Mouse (Mus musculus) R1 (cell line): ENCODE measurements around the gene Phc1.
"Not testable (repeated sequence)": the region's sequence is repeated elsewhere in the genome, so short reads cannot be mapped to it uniquely, and the experiment has no call there.

Source experiments
- DNase-seq: peaks from one replicate; pipeline ENCODE4 v3.0.0-alpha.2; 2018; ENCODE audit warnings: low read depth, low spot score

Phc1 gene

GRCm38 (mm10) chr6:122340349-122341000, at the start of gene Phc1:
TSS of gene Phc1 (minus strand) at chr6:122340561.
- peak; percentile 100 for DNase-seq

- DNase-seq: not testable (repeated sequence)
Measured at GRCm38 (mm10) chr6:122389986-122390385, 49.6 kb upstream of the Phc1 start.

- peak; percentile 62 for DNase-seq
Measured at GRCm38 (mm10) chr6:122387177-122388028, 47.0 kb upstream of the Phc1 start.

- no peak for DNase-seq
Measured at GRCm38 (mm10) chr6:122385724-122386123, 45.4 kb upstream of the Phc1 start.

- no peak for DNase-seq
Measured at GRCm38 (mm10) chr6:122384886-122385285, 44.5 kb upstream of the Phc1 start.

- no peak for DNase-seq
Measured at GRCm38 (mm10) chr6:122383211-122383610, 42.9 kb upstream of the Phc1 start.

- DNase-seq: no peak
Measured at GRCm38 (mm10) chr6:122382046-122382445, 41.7 kb upstream of the Phc1 start.

GRCm38 (mm10) chr6:122368245-122368644, 27.9 kb upstream of the Phc1 start:
- no peak for DNase-seq

GRCm38 (mm10) chr6:122366976-122367375, 26.6 kb upstream of the Phc1 start:
- DNase-seq: peak; percentile 76

GRCm38 (mm10) chr6:122366287-122366686, 25.9 kb upstream of the Phc1 start:
- DNase-seq: peak; percentile 99

- DNase-seq: peak; percentile 87
Measured at GRCm38 (mm10) chr6:122365706-122366105, 25.3 kb upstream of the Phc1 start.

- DNase-seq: no peak
Measured at GRCm38 (mm10) chr6:122357089-122357488, 16.7 kb upstream of the Phc1 start.

- DNase-seq: peak; percentile 53
Measured at GRCm38 (mm10) chr6:122355909-122356308, 15.5 kb upstream of the Phc1 start.

GRCm38 (mm10) chr6:122347326-122347725, 7.0 kb upstream of the Phc1 start:
- peak; percentile 87 for DNase-seq

- peak; percentile 56 for DNase-seq
Measured at GRCm38 (mm10) chr6:122346399-122346798, 6.0 kb upstream of the Phc1 start.

- no peak for DNase-seq
Measured at GRCm38 (mm10) chr6:122345731-122346130, 5.4 kb upstream of the Phc1 start.

GRCm38 (mm10) chr6:122344386-122345116, 4.2 kb upstream of the Phc1 start:
- DNase-seq: peak; percentile 73

- no peak for DNase-seq
Measured at GRCm38 (mm10) chr6:122343719-122344118, 3.4 kb upstream of the Phc1 start.

GRCm38 (mm10) chr6:122342125-122342524, 1.8 kb upstream of the Phc1 start:
- DNase-seq: peak; percentile 100

GRCm38 (mm10) chr6:122341038-122341810, 863 bp upstream of the Phc1 start:
- peak; percentile 100 for DNase-seq

- peak; percentile 90 for DNase-seq
Measured at GRCm38 (mm10) chr6:122339648-122340341, 566 bp downstream of the Phc1 start.
